ENCODE assay signal across 8 mouse cellular contexts in the genomic region with DNA sequence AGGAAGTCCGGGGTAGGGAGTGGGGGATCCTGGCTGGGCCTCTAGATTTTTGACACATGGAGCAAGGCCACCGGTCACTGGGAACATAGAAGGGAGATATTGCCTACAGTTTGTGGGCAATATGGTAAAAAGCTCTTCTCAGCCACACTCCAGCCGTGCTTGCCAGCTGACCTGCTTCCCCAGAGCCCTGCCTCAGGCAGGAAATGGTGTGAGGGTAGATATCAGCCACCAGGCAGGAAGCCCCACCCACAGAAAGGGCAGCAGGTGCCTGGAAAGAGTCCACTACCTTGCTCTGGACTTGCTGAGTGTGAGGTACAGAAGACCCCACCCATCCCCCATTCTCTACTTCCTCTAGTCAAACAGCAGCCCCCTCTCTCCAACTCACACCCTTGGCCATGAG.
DNase-seq lines count a peak whose midpoint lies in the region; ATAC-seq and TF ChIP-seq lines count a peak whose summit lies in the region.

No protein-coding gene starts in this region.

- intact Hi-C loops in heart, adult 2 months (cut with DNase I): loop anchor here (1.0 to 10.0 kb wide), 5 partner anchors 10 to 410 kb away; partner anchors contain the start of gene Ets2

- H3K4me2 ChIP-seq in kidney, embryonic 16.5 days (replicated peaks; ENCODE audit: low read depth, low read length): no peak overlapping the region

- no peak overlapping the region for H3K4me3 ChIP-seq in MEL (ENCODE audit: control insufficient read depth in 1 of 2, insufficient read depth in 1 of 2, low read depth in 2 of 2, low read length in 2 of 2)
- no peak overlapping the region for H3K4me3 ChIP-seq in heart, adult 2 months
- no peak overlapping the region for H3K4me3 ChIP-seq in kidney, embryonic 16.5 days (ENCODE audit: low read length)
- H3K4me3 ChIP-seq in macrophage (ENCODE audit: inconsistent target): no peak overlapping the region
- no peak overlapping the region for H3K4me3 ChIP-seq in layer of hippocampus, adult 2 months

- H3K79me2 ChIP-seq in MEL (ENCODE audit: control insufficient read depth, insufficient read depth, low read length, poor library complexity): no peaks in the 10 kb centered on the region
- no peaks in the 10 kb centered on the region for H3K79me2 ChIP-seq in heart, adult 2 months (replicated peaks; ENCODE audit: control insufficient read depth, insufficient read depth, low read length)
- no peaks in the 10 kb centered on the region for H3K79me2 ChIP-seq in macrophage (ENCODE audit: inconsistent target)

- H3K36me3 ChIP-seq in MEL (ENCODE audit: control insufficient read depth in 1 of 2, insufficient read depth in 2 of 2, low read length in 2 of 2): peaks cover 0 to 28% of the 10 kb centered on the region in 2 experiments; a peak in 2 of 4 replicates
- no peaks in the 10 kb centered on the region for H3K36me3 ChIP-seq in heart, adult 2 months (ENCODE audit: control insufficient read depth, insufficient read depth, low read length)
- no peaks in the 10 kb centered on the region for H3K36me3 ChIP-seq in kidney, embryonic 16.5 days (ENCODE audit: insufficient read depth, low read length)
- H3K36me3 ChIP-seq in macrophage (ENCODE audit: inconsistent target): no peaks in the 10 kb centered on the region

- H3K27me3 ChIP-seq in MEL (ENCODE audit: control insufficient read depth in 1 of 2, insufficient read depth in 2 of 2, low read length in 2 of 2): no peaks in the 10 kb centered on the region
- H3K27me3 ChIP-seq in heart, adult 2 months (ENCODE audit: control insufficient read depth, insufficient read depth, low read length): no peaks in the 10 kb centered on the region
- H3K27me3 ChIP-seq in kidney, embryonic 16.5 days (ENCODE audit: insufficient read depth, low read length): no peaks in the 10 kb centered on the region

- peak; percentile 77 to 81 for TF ChIP-seq EP300 in MEL (IDR thresholded peaks at IDR 0.05; ENCODE audit: low read depth in 1 of 2, low read length in 2 of 2)
- TF ChIP-seq EP300 in heart, adult 2 months (IDR thresholded peaks at IDR 0.05; ENCODE audit: insufficient read depth, low read depth, low read length): peak; percentile 98

- H3K27ac ChIP-seq in MEL (ENCODE audit: control insufficient read depth, low read depth, low read length) (peak overlapping the region; percentile 74), macrophage (0 out of 2 replicates have a peak overlapping the region, but pooled peaks have one; percentile 8)
- peak overlapping the region; percentile 88 for H3K27ac ChIP-seq in heart, adult 2 months
- H3K27ac ChIP-seq in kidney, embryonic 16.5 days (ENCODE audit: low read length): peak overlapping the region; percentile 54
- H3K27ac ChIP-seq in layer of hippocampus, adult 2 months: no peak overlapping the region

- H3K4me1 ChIP-seq in MEL (ENCODE audit: control insufficient read depth in 1 of 2, insufficient read depth in 2 of 2, low read length in 2 of 2): peaks cover 15 to 43% of the 10 kb centered on the region in 2 experiments
- peaks cover 26% of the 10 kb centered on the region for H3K4me1 ChIP-seq in heart, adult 2 months (ENCODE audit: control insufficient read depth, insufficient read depth, low read length)
- peaks cover 14% of the 10 kb centered on the region for H3K4me1 ChIP-seq in kidney, embryonic 16.5 days (ENCODE audit: insufficient read depth, low read length)

- no peak for TF ChIP-seq POLR2A in MEL (IDR thresholded peaks at IDR 0.05; ENCODE audit: control insufficient read depth in 1 of 2, insufficient read depth in 1 of 2, low read depth in 1 of 2, low read length in 2 of 2, poor library complexity in 1 of 2)
- TF ChIP-seq POLR2A in heart, adult 2 months (IDR thresholded peaks at IDR 0.05; ENCODE audit: insufficient read depth, low read depth, low read length): peak; percentile 22; the same call in 1 of the 2 replicates

- H3K9me3 ChIP-seq in MEL (replicated peaks; ENCODE audit: insufficient read depth, low read length): no peaks in the 10 kb centered on the region
- no peaks in the 10 kb centered on the region for H3K9me3 ChIP-seq in kidney, embryonic 16.5 days (ENCODE audit: low read length)

- WGBS in heart, adult 2 months: 38% methylated on average over 3 of the region's 3 CpGs
- WGBS in kidney, embryonic 16.5 days: 58% methylated on average over 3 of the region's 3 CpGs
- WGBS in macrophage (ENCODE audit: missing documents): 23% methylated on average over 3 of the region's 3 CpGs

- no peak for TF ChIP-seq CTCF in MEL (IDR thresholded peaks at IDR 0.05 in 2 of 3, conservative IDR thresholded peaks at IDR 0.05 in 1 of 3; ENCODE audit: control insufficient read depth in 1 of 3, insufficient read depth in 1 of 3, low read depth in 2 of 3, low read length in 3 of 3, poor library complexity in 1 of 3, severe bottlenecking in 1 of 3)
- TF ChIP-seq CTCF in heart, adult 2 months (IDR thresholded peaks at IDR 0.05): no peak
- no peak for TF ChIP-seq CTCF in layer of hippocampus, adult 2 months (conservative IDR thresholded peaks at IDR 0.05)

- TF ChIP-seq RAD21 in MEL (IDR thresholded peaks at IDR 0.05; ENCODE audit: low read depth, low read length): no peak

- peak; percentile 66 for DNase-seq in MEL (ENCODE audit: low read depth, low spot score)
- peak; percentile 63 to 82 for DNase-seq in heart, adult 2 months
- no peak for DNase-seq in layer of hippocampus, adult 2 months (ENCODE audit: low spot score in 2 of 2)
- DNase-seq in ovary, adult 18-20 months (ENCODE audit: low spot score): no peak
- no peak for DNase-seq in ovary, postnatal 36 days (ENCODE audit: low spot score)

- peak overlapping the region; percentile 16 for H3K9ac ChIP-seq in MEL (ENCODE audit: control insufficient read depth, low read depth, low read length, poor library complexity, severe bottlenecking)
- H3K9ac ChIP-seq in heart, adult 2 months (ENCODE audit: low read depth, low read length): no peak overlapping the region
- no peak overlapping the region for H3K9ac ChIP-seq in kidney, embryonic 16.5 days (replicated peaks; ENCODE audit: low read length)

- peak; percentile 57; the same call in 1 of the 2 replicates for ATAC-seq in kidney, embryonic 16.5 days (ENCODE audit: low FRiP score, low TSS enrichment)
- no peak for ATAC-seq in frontal cortex, adult (ENCODE audit: low TSS enrichment)

TF ChIP-seq in MEL, 35 proteins besides CTCF, POLR2A, EP300 and RAD21:
- TF ChIP-seq TAL1 (IDR thresholded peaks at IDR 0.05; ENCODE audit: low read length) (peak; percentile 77), E2F4 (IDR thresholded peaks at IDR 0.05; ENCODE audit: borderline replicate concordance, low read depth, low read length) (no peak), MYC (IDR thresholded peaks at IDR 0.05; ENCODE audit: low read depth, low read length) (0 out of 2 replicates have a peak, but pooled peaks have one; percentile 30), BHLHE40 (IDR thresholded peaks at IDR 0.05; ENCODE audit: borderline replicate concordance, low read depth, low read length) (peak; percentile 75), NELFE (IDR thresholded peaks at IDR 0.05; ENCODE audit: low read depth, low read length) (no peak), RCOR1 (IDR thresholded peaks at IDR 0.05; ENCODE audit: low read depth, low read length) (no peak), ZKSCAN1 (IDR thresholded peaks at IDR 0.05; ENCODE audit: low read depth, low read length) (no peak), SMC3 (IDR thresholded peaks at IDR 0.05; ENCODE audit: low read depth, low read length) (no peak), MAZ (IDR thresholded peaks at IDR 0.05; ENCODE audit: low read depth, low read length) (no peak), TBP (IDR thresholded peaks at IDR 0.05; ENCODE audit: low read depth, low read length) (0 out of 2 replicates have a peak, but pooled peaks have one; percentile 21), HCFC1 (IDR thresholded peaks at IDR 0.05; ENCODE audit: low read depth, low read length) (no peak), ZC3H11A (IDR thresholded peaks at IDR 0.05; ENCODE audit: low read depth, low read length) (no peak), CHD1 (IDR thresholded peaks at IDR 0.05; ENCODE audit: low read depth, low read length) (no peak), USF2 (IDR thresholded peaks at IDR 0.05; ENCODE audit: borderline replicate concordance in 1 of 2, insufficient read depth in 1 of 2, low read depth in 1 of 2, low read length in 2 of 2) (no peak), KAT2A (conservative IDR thresholded peaks at IDR 0.05; ENCODE audit: low read depth, low read length) (no peak), MAX (IDR thresholded peaks at IDR 0.05; ENCODE audit: low read length) (no peak), MAFK (IDR thresholded peaks at IDR 0.05; ENCODE audit: borderline replicate concordance, low read depth, low read length) (no peak), ZMIZ1 (IDR thresholded peaks at IDR 0.05; ENCODE audit: low read depth, low read length) (no peak), USF1 (IDR thresholded peaks at IDR 0.05; ENCODE audit: low read depth, low read length) (no peak), NRF1 (IDR thresholded peaks at IDR 0.05; ENCODE audit: insufficient read depth, low read depth, low read length, poor library complexity, severe bottlenecking) (no peak), GABPA (IDR thresholded peaks at IDR 0.05; ENCODE audit: low read depth, low read length) (no peak), POLR2AphosphoS2 (IDR thresholded peaks at IDR 0.05; ENCODE audit: low read length) (no peak), POLR2AphosphoS5 (IDR thresholded peaks at IDR 0.05; ENCODE audit: borderline replicate concordance, low read depth, low read length) (no peak), ETS1 (IDR thresholded peaks at IDR 0.05; ENCODE audit: low read depth, low read length) (peak; percentile 74), ZNF384 (IDR thresholded peaks at IDR 0.05; ENCODE audit: low read depth, low read length) (no peak), SIN3A (IDR thresholded peaks at IDR 0.05; ENCODE audit: low read length) (no peak; the same call in 1 of the 2 replicates), CHD2 (IDR thresholded peaks at IDR 0.05; ENCODE audit: low read length) (no peak), JUND (IDR thresholded peaks at IDR 0.05; ENCODE audit: low read depth, low read length) (no peak), GATA1 (IDR thresholded peaks at IDR 0.05; ENCODE audit: low read depth, low read length) (peak; percentile 69), TCF12 (IDR thresholded peaks at IDR 0.05; ENCODE audit: low read depth, low read length) (peak; percentile 85), MEF2A (IDR thresholded peaks at IDR 0.05; ENCODE audit: extremely low read depth, insufficient replicate concordance, low read depth, low read length, poor library complexity, severe bottlenecking) (no peak)

Comparison
In these comparisons a context has a peak if more than half of its experiments do, and no peak if none do; other contexts are left out.
1. DNase-seq: peak in MEL (single experiment) and heart, adult 2 months (2 of 2); none in layer of hippocampus, adult 2 months (0 of 2), ovary, adult 18-20 months (single experiment) and ovary, postnatal 36 days (single experiment).